Mouse (Mus musculus) kidney, adult 2 months (tissue): ENCODE data around the gene Eral1.

ENCODE experiments used
- CTCF ChIP-seq: fragments of 200-500 bp; conservative IDR thresholded peaks from 2 replicates; pipeline ENCODE4 v1.5.1; 2011; ENCODE audit warnings: low read depth, mild to moderate bottlenecking, control low read depth, low read length, moderate library complexity, mixed read lengths; ENCODE audit not compliant: insufficient read depth, insufficient read length
- POLR2A ChIP-seq: fragments of 200-500 bp; IDR thresholded peaks from one replicate; pipeline ENCODE4 v1.6.1; 2011; ENCODE audit warnings: low read depth, low read length, control low read depth

GRCm38 (mm10) chr11:78087756-78088281 is 7.6 kb upstream of the Eral1 start:
- TF ChIP-seq CTCF (no peak), POLR2A (no peak)
